Mouse (Mus musculus) limb, embryonic 10.5 days (tissue): Measurements from ENCODE around the gene Ubxn11. TPM values are rescaled to one million over a fixed set of nuclear protein-coding genes. Genes with fewer than 3 reads are reported as not detected.

Experiments used
- DNase-seq: peaks from one replicate; pipeline ENCODE4 v3.0.0-alpha.2; 2017; ENCODE audit warnings: low spot score
- H3K27ac ChIP-seq: fragments of 300-500 bp; sonication (generic); 2 replicates; pipeline ENCODE4 v1.5.1; 2016; ENCODE audit warnings: mild to moderate bottlenecking
- H3K27me3 ChIP-seq: fragments of 300-500 bp; sonication (generic); 2 replicates; pipeline ENCODE4 v1.6.1; 2016; ENCODE audit warnings: low read depth, mild to moderate bottlenecking; ENCODE audit not compliant: poor library complexity, severe bottlenecking
- H3K36me3 ChIP-seq: fragments of 300-500 bp; sonication (generic); 2 replicates; pipeline ENCODE4 v1.6.1; 2016; ENCODE audit warnings: mild to moderate bottlenecking, moderate library complexity
- H3K4me1 ChIP-seq: fragments of 300-500 bp; sonication (generic); 2 replicates; pipeline ENCODE4 v1.6.1; 2016
- H3K4me3 ChIP-seq: fragments of 300-500 bp; sonication (generic); 2 replicates; pipeline ENCODE4 v1.5.1; 2016; ENCODE audit warnings: mild to moderate bottlenecking, moderate library complexity
- H3K9me3 ChIP-seq: fragments of 300-500 bp; sonication (generic); replicated peaks from 2 replicates; pipeline ENCODE4 v1.6.1; 2016; ENCODE audit warnings: mild to moderate bottlenecking
- WGBS: fragments of 180-500 bp; shearing (Covaris S2); methylation state at CpG from one replicate; pipeline ENCODE4 v1.1.7; 2016; 5-methylcytosine and 5-hydroxymethylcytosine counted together
- polyA plus RNA-seq: library from polyadenylated mRNA; unstranded; fragments of >200 nt; fragmentation: Nextera tagmentation; extraction: Ambion mirVana; gene quantifications from 2 replicates; pipeline ENCODE4 v1.2.1, GENCODE M21; 2016

Ubxn11 gene
- polyA plus RNA-seq, 1 experiment from 2014 or later = 6.5 TPM

DNA sequence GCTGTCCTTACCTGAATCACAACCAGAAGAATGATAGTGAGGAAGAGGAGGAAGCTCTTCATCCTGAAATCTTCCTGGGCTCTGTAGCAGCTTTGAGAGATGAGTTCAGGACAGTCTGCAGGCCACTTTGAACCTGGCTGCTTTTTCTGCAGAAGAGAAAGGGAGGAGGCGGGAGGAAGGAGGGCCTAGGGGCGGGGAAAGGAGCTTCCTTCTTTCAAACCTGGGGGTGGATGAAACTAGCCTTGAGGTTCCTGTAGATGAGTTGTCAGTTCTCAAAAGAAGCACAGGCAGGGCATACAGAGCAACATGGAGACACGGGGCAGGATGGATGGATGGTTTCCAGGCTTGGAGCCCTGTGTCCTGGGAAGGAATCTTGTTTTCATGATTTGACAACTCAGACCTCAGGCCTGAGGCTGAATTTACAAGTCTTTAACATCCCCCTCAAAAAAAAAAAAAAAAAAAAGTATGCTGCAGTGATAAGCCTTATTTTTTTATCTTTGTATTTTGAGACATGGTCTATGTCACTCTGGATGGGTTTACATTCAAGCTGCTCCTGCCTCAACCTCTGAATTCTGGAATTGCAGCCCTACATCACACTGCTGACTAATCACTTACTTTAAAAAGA is 7.3 kb upstream of the Ubxn11 start, which contains the start of gene Cd52:
Gene Cd52 (minus strand): TSS at position 160 of the 625 bp plus-strand sequence.
- Histone ChIP-seq H3K27me3 (no peaks in the 10 kb centered on the region), H3K27ac (no peak within 1 kb of the TSS), H3K36me3 (no peaks in the 10 kb centered on the region), H3K4me3 (no peak within 1 kb of the TSS), H3K4me1 (peaks cover 10% of the 10 kb centered on the region), H3K9me3 (no peaks in the 10 kb centered on the region)
- DNase-seq = no peak
- WGBS = 67% methylated on average over 3 of the region's 3 CpGs

DNA sequence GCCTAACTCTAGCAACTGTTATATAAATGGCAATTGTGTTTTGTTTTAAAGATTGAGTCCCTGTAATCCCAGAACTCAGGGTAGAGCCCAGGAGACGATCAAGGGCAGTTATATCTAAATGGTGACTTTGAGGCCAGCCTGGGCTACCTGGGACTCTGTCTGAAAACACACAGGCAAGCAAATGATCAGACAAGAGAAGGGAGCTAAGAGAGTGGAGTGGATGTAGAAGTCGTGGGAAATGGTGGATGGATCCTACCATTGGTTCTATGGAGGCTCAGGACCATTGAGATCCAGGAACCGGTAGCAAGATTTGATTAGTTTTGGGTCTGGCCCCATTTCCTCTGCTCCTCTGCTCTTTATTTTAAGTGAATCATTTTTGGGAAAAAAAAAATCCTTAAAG is 6.2 kb upstream of the Ubxn11 start:
- H3K4me3 ChIP-seq = no peak overlapping the region
- H3K27me3 ChIP-seq = no peaks in the 10 kb centered on the region
- peaks cover 10% of the 10 kb centered on the region for H3K4me1 ChIP-seq
- H3K36me3 ChIP-seq = no peaks in the 10 kb centered on the region
- DNase-seq = no peak
- H3K27ac ChIP-seq = no peak overlapping the region
- H3K9me3 ChIP-seq = no peaks in the 10 kb centered on the region
- WGBS = 85% methylated on average over 3 of the region's 3 CpGs

DNA sequence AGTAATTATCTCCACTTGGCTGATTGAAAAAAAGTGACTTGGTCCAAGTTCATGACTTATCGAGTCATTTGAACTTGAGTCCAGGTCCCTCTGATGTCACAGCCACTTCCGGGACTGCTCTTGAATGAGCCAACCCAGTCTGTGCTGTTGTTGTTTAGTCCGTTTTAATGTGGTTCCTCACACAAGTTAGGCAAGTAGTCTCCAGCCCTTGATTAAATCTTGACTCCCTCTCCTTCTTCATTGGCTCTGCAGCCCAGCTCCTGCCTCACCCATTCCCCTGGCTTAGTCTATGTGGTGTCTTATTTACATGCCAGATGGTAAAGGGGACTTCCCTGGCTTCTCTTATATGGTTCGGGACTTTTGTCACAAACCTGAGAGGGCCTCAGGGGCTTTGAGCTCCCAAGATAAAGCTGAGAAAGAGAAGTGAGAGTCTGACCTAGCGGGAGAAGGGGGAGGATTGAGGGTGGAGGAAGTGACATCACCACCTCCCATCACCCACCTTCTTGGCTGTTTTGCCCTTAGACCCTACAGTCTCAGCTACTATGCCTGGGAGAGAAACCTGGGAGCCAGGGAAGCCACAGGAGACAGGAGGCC is 5.3 kb upstream of the Ubxn11 start:
- peaks cover 10% of the 10 kb centered on the region for H3K4me1 ChIP-seq
- 77% methylated on average over 5 of the region's 5 CpGs for WGBS

DNA sequence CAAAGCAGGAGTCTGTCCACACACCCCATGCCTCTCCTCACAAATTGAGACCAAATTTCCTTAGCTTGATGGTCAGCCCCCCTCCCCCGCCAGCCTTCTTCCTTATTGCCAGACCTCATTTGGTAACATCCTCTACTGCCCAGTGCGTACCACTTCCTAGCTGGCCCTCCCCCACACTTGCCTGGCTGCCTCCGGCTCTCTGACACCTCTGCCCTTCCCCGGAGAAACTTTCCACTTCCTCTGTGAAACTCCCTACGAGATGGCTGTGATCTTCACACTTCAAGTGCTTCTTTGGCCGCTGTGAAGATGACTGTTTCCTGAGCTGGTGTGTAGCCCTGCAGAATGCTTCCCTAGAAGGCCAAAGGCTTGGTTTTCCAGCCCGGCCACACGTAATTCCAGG is 3.7 kb upstream of the Ubxn11 start:
- Histone ChIP-seq H3K4me3 (no peak overlapping the region), H3K27me3 (no peaks in the 10 kb centered on the region), H3K36me3 (no peaks in the 10 kb centered on the region), H3K4me1 (peaks cover 16% of the 10 kb centered on the region), H3K9me3 (no peaks in the 10 kb centered on the region), H3K27ac (no peak overlapping the region)
- 40% methylated on average over 8 of the region's 8 CpGs for WGBS
- no peak for DNase-seq

More for the DNA sequence above, 5.3 kb upstream of the Ubxn11 start:
- H3K4me3 ChIP-seq = no peak overlapping the region
- H3K9me3 ChIP-seq = no peaks in the 10 kb centered on the region
- no peak for DNase-seq
- H3K27ac ChIP-seq = no peak overlapping the region
- no peaks in the 10 kb centered on the region for H3K36me3 ChIP-seq
- no peaks in the 10 kb centered on the region for H3K27me3 ChIP-seq

DNA sequence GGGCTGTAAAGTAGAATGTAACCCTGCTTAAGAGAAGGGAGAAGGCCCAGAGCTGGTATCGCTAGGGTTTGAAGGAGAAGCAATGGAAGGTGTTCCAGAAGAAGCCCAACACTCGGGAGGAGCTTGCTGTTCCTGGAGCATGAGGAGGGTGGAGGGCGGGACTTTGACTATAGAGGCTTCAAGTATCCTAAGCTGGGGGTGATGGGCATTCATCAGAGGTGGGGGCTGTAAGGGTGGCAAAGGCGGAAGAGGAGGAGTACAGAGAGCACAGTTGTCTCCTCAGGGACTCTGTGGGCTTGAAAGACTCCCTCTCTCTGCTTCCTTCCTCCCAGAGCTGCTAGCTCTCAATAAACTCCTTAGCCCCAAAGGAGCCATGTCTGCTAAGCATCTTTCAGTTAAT is 2.1 kb upstream of the Ubxn11 start:
- Histone ChIP-seq H3K4me1 (peaks cover 16% of the 10 kb centered on the region), H3K27ac (no peak overlapping the region), H3K4me3 (no peak overlapping the region), H3K36me3 (no peaks in the 10 kb centered on the region), H3K27me3 (no peaks in the 10 kb centered on the region), H3K9me3 (no peaks in the 10 kb centered on the region)
- DNase-seq = no peak
- WGBS = 85% methylated on average over 4 of the region's 4 CpGs

DNA sequence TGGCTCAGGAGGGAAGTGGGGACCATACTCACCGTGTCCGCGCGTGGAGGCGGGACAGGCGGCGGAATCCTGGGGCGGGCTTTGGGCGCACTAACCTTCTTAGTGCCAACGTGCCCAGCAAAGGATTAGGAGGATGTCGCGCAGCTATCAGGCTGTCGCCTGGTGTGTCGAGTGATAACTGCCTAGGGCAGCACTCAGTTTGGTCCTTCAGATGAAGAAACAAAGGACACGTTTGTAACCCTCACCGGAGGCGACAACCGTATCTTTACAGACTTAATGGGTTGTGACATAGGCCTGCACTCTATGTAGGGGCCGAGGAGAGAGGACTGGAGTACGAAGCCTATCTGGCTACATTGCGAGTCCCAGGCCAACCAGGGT is 361 bp downstream of the Ubxn11 start:
- DNase-seq = no peak
- H3K27ac ChIP-seq = peak overlapping the region; percentile 81
- H3K4me1 ChIP-seq = peaks cover 29% of the 10 kb centered on the region
- no peaks in the 10 kb centered on the region for H3K9me3 ChIP-seq
- no peaks in the 10 kb centered on the region for H3K27me3 ChIP-seq
- no peaks in the 10 kb centered on the region for H3K36me3 ChIP-seq
- H3K4me3 ChIP-seq = peak overlapping the region; percentile 84
- WGBS = 5% methylated on average over 21 of the region's 21 CpGs

DNA sequence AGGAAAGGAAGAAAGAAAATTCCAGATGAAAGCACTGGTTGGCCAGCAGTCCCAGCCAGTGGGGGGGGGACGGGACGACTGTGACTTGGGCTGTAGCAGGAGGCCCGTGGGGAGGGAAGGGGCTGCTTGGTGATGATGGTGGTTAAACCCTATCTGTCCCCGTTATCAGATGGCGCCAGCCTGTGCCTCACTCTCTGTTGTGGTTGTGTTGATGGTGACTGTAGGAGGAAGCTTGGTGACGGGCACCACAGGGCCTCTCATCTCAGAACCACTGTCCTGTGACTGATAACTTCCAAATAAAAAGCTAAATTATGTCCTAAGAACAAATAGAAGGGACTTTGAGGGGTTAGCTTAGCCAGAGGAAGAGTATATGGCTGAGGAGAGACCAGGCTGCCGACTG is 3.7 kb downstream of the Ubxn11 start:
- no peaks in the 10 kb centered on the region for H3K9me3 ChIP-seq
- no peaks in the 10 kb centered on the region for H3K27me3 ChIP-seq
- DNase-seq = no peak
- H3K36me3 ChIP-seq = no peaks in the 10 kb centered on the region
- H3K4me3 ChIP-seq = no peak overlapping the region
- H3K4me1 ChIP-seq = peaks cover 30% of the 10 kb centered on the region
- WGBS = 78% methylated on average over 7 of the region's 7 CpGs
- 0 out of 2 replicates have a peak overlapping the region, but pooled peaks have one; percentile 7 for H3K27ac ChIP-seq

DNA sequence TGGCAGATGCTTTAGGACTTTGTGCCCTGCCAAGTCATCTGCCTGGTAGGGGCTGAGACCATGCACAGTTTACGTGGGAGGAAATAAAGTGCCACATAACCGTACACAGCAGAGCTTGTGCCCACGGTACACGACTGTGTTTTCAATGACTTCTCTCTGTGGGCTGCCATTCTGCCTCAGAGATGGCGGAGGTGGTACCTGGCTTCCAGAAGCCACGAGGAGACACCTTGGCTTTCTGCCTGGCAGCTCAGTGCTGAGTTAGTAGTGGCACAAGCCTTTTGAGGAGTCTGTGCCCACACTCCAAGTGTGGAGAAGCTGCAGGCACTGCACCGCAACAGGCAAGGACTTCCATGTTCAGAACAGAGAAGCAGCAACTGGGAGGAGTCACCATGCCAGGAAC is 5.4 kb downstream of the Ubxn11 start:
- no peak for DNase-seq
- peak overlapping the region; percentile 36; the same call in 1 of the 2 replicates for H3K27ac ChIP-seq
- no peaks in the 10 kb centered on the region for H3K36me3 ChIP-seq
- no peak overlapping the region for H3K4me3 ChIP-seq
- H3K9me3 ChIP-seq = no peaks in the 10 kb centered on the region
- 88% methylated on average over 7 of the region's 7 CpGs for whole genome bisulfite sequencing
- no peaks in the 10 kb centered on the region for H3K27me3 ChIP-seq
- H3K4me1 ChIP-seq = peaks cover 32% of the 10 kb centered on the region

DNA sequence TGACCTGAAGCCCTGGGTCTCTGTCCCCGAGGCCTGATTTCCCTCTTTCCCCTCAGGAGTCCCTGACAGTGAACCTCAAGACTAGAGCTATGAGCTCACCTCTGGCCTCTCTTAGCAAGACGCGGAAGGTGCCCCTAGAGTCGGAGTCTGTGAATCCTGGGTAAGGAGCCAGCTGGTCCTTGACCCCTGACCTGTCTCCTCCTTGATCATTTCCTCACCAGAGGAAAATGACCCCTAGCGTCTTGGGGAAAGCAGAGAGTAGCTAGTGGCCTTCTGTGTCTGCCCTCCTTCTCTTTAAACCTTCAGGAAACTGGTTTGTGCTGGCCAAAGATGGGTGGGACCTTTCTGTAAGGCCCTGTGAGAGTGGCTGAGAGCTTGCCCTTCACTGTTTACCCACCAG is 5.8 kb downstream of the Ubxn11 start:
- no peaks in the 10 kb centered on the region for H3K27me3 ChIP-seq
- peak overlapping the region; percentile 36; the same call in 1 of the 2 replicates for H3K27ac ChIP-seq
- no peak for DNase-seq
- H3K36me3 ChIP-seq = no peaks in the 10 kb centered on the region
- no peak overlapping the region for H3K4me3 ChIP-seq
- WGBS = 23% methylated on average over 5 of the region's 5 CpGs
- H3K4me1 ChIP-seq = peaks cover 32% of the 10 kb centered on the region
- no peaks in the 10 kb centered on the region for H3K9me3 ChIP-seq

DNA sequence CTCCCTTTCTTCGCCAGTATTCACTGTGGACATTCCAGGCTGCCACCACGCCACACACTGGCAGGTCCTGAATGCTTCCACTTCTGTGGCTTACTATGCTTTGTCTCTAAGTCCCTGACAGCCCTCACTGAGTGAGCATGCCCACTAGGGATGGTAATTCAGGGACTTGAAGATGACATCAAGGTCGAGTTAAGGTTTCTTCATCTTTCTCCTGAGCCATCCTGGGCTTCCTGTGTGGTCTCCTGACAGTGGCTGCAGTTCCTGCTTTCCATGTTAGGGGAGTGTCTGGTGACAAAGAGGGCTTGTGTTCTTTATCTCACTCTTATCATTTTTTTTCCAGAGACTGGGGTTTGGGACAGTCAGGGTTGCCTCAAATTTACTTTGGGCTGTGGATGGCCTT is 8.3 kb downstream of the Ubxn11 start:
- Histone ChIP-seq H3K27ac (no peak overlapping the region), H3K9me3 (no peaks in the 10 kb centered on the region), H3K36me3 (no peaks in the 10 kb centered on the region), H3K27me3 (no peaks in the 10 kb centered on the region), H3K4me3 (no peak overlapping the region), H3K4me1 (peaks cover 46% of the 10 kb centered on the region)
- DNase-seq = no peak
- WGBS = 65% methylated on average over 3 of the region's 3 CpGs

DNA sequence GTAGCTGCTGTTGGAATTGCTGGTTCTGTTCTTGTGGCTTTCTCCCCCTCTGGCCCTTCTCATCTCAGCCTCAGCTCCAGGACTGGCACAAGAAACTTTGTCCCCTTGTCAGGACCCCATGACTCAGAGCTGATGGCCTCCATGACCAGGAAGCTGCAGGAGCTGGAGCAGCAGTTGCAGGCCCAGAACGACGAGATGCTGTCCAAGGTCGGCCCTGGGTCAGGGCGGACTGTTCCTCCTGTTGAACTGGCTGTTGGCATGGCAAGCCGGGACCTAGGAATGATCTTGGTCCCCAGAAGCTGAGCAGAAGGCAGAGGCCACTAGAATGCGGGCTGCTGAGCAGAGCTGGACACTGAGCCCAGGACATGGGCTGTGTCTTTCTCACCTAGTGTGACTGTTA is 10.0 kb downstream of the Ubxn11 start:
- peaks cover 40% of the 10 kb centered on the region for H3K4me1 ChIP-seq
- DNase-seq = no peak
- H3K27me3 ChIP-seq = no peaks in the 10 kb centered on the region
- no peaks in the 10 kb centered on the region for H3K36me3 ChIP-seq
- H3K27ac ChIP-seq = no peak overlapping the region; the same call in 1 of the 2 replicates
- no peak overlapping the region for H3K4me3 ChIP-seq
- H3K9me3 ChIP-seq = no peaks in the 10 kb centered on the region
- 83% methylated on average over 6 of the region's 6 CpGs for WGBS

DNA sequence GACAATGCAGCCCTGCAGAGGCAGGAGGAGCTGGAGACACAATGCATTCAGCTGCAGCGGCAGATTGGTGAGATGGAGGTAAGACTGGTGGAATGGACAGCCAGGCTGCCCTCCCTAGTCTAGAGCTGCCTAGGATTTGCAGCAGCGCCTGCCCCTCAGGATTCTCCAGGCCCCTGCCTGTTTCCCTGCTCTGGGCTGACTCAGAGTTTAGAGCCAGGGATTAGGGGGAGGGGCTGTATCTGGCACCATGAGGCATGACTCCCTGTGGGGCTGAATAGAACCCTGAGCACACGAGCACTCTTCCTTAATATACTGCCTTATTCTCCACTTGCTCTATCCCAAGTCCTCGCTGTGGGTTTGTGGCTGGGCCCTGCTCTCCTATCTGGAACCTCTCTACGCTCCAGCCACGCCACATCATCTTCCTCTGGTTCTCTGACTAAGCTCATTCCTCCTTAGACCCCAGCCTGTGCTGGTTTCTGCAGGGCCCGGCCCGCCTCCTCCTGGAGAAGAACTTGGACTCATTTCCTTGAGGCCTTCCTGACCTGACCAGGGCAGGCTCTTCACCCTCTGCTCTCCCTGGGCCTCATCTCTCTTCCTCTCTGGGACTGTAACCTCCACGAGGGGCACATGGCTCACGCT is 11.1 kb downstream of the Ubxn11 start:
- DNase-seq = no peak
- Histone ChIP-seq H3K9me3 (no peaks in the 10 kb centered on the region), H3K4me1 (peaks cover 39% of the 10 kb centered on the region)

DNA sequence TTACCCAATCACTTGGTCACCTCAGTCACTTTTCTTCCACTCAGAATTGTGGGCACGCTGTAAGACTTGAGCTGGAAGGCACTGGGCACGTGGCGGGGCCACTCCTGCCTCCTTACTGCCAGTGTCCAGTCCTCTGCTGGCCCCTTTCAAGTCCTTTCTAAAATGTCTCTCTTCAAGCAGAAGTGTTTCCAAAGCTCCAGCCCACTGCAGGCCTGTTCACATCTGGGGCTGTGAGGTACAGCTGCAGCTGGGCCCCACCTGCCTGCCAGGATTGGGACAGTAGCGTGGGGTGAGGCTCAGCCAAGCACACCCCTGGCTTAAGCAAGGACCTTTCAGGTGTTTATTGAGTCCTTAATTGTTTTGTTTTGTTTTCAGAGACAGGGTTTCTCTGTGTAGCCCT is 11.7 kb downstream of the Ubxn11 start:
- H3K27ac ChIP-seq = peak overlapping the region; percentile 61; the same call in 1 of the 2 replicates
- WGBS = 92% methylated on average over 4 of the region's 4 CpGs
- peaks cover 40% of the 10 kb centered on the region for H3K4me1 ChIP-seq
- no peaks in the 10 kb centered on the region for H3K27me3 ChIP-seq
- H3K4me3 ChIP-seq = no peak overlapping the region
- H3K36me3 ChIP-seq = no peaks in the 10 kb centered on the region
- no peak for DNase-seq
- no peaks in the 10 kb centered on the region for H3K9me3 ChIP-seq

More for the DNA sequence above, 11.1 kb downstream of the Ubxn11 start:
- peak overlapping the region; percentile 61 for H3K27ac ChIP-seq
- H3K36me3 ChIP-seq = no peaks in the 10 kb centered on the region
- 61% methylated on average over 10 of the region's 10 CpGs for WGBS
- no peaks in the 10 kb centered on the region for H3K27me3 ChIP-seq
- H3K4me3 ChIP-seq = no peak overlapping the region
